Mouse (Mus musculus): Measurements from ENCODE around the gene Sf1. TPM values are rescaled to one million over a fixed set of nuclear protein-coding genes. Genes with fewer than 3 reads are reported as not detected.

Gene Sf1
- 115 TPM in 2 replicates for polyA plus RNA-seq (2015; fragmentation: Nextera tagmentation; extraction: Ambion mirVana)

DNA sequence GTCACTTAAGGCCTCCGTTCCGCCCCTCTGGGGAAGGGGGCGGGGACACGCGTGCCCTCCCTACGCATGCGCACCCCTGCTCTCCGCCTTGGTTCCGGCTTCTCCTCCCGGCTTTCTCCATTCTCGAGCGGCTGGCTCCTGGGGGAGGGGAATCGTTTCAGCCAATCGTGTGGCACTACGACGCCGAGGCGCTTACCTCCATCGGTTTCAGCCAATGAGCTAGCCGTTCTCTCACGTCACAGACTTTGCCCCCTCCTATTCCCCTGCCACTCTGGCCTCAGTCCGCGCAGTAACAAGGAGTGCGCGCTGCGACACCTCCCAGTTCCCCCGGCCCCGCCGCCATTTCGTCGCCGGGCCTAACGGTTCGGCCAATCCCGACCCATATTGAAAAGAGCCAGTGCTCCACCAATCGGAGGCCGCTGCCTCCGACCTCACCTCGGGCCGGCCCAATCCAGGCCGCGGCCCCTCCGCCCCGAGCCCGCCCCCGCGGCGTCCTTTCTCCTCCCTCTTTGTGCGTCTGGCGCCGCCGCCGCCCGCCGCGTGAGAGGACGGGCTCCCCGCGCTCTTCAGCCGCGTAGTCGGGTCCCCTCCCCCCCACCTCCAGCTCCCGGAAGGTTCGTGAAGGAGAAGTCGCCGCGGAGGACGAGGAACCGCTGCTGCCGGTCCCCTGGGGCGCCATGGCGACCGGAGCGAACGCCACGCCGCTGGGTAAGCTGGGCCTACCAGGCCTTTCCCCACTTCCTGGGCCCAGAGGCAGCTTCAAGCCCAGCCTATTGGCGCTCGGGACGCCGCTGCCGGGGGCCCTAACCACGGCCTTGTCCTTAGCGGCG lies at the start of gene Sf1:
Gene Sf1, plus strand, starts transcription at position 280 of the 830 bp plus-strand sequence.
- Histone ChIP-seq H3K9ac (peak within 1 kb of the TSS; percentile 99), H3K27me3 (no peaks in the 10 kb centered on the region), H3K4me3 (peak within 1 kb of the TSS; percentile 100), H3K4me1 (peaks cover 13% of the 10 kb centered on the region), H3K27ac (peak within 1 kb of the TSS; percentile 98), H3K4me2 (peak within 1 kb of the TSS; percentile 72), H3K36me3 (peaks cover 43% of the 10 kb centered on the region), H3K9me3 (no peaks in the 10 kb centered on the region)
- WGBS = under 1% methylated on average over 71 of the region's 85 CpGs
- ATAC-seq (ENCODE audit: insufficient number of reproducible peaks, low FRiP score, low TSS enrichment, low read depth) = peak; percentile 98

GRCm38 (mm10) chr19:6313796-6314195 lies 49.7 kb upstream of the Sf1 start:
- H3K9me3 ChIP-seq = no peaks in the 10 kb centered on the region
- no peak overlapping the region for H3K4me2 ChIP-seq
- H3K36me3 ChIP-seq = peaks cover 90% of the 10 kb centered on the region
- no peaks in the 10 kb centered on the region for H3K27me3 ChIP-seq
- 93% methylated on average over 8 of the region's 8 CpGs for WGBS
- H3K4me1 ChIP-seq = no peaks in the 10 kb centered on the region
- H3K27ac ChIP-seq = no peak overlapping the region
- no peak overlapping the region for H3K9ac ChIP-seq
- ATAC-seq (ENCODE audit: insufficient number of reproducible peaks, low FRiP score, low TSS enrichment, low read depth) = no peak
- no peak overlapping the region for H3K4me3 ChIP-seq

- H3K27me3 ChIP-seq = no peaks in the 10 kb centered on the region
- H3K9ac ChIP-seq = no peak overlapping the region
- H3K4me2 ChIP-seq = no peak overlapping the region
- no peak for ATAC-seq (ENCODE audit: insufficient number of reproducible peaks, low FRiP score, low TSS enrichment, low read depth)
- 81% methylated on average over 8 of the region's 8 CpGs for WGBS
- no peaks in the 10 kb centered on the region for H3K9me3 ChIP-seq
- peaks cover 95% of the 10 kb centered on the region for H3K36me3 ChIP-seq
- no peaks in the 10 kb centered on the region for H3K4me1 ChIP-seq
- H3K27ac ChIP-seq = 0 out of 2 replicates have a peak overlapping the region, but pooled peaks have one; percentile 0
- H3K4me3 ChIP-seq = no peak overlapping the region
Observed at GRCm38 (mm10) chr19:6314513-6314912, 49.0 kb upstream of the Sf1 start.

- H3K4me2 ChIP-seq = no peak overlapping the region
- no peak overlapping the region for H3K9ac ChIP-seq
- WGBS = 83% methylated on average over 14 of the region's 14 CpGs
- H3K27me3 ChIP-seq = no peaks in the 10 kb centered on the region
- no peaks in the 10 kb centered on the region for H3K4me1 ChIP-seq
- H3K36me3 ChIP-seq = peaks cover 96% of the 10 kb centered on the region
- H3K9me3 ChIP-seq = no peaks in the 10 kb centered on the region
- no peak overlapping the region for H3K4me3 ChIP-seq
- H3K27ac ChIP-seq = peak overlapping the region; percentile 47; the same call in 1 of the 2 replicates
- ATAC-seq (ENCODE audit: insufficient number of reproducible peaks, low FRiP score, low TSS enrichment, low read depth) = no peak
Observed at GRCm38 (mm10) chr19:6315573-6315972, 47.9 kb upstream of the Sf1 start.

DNA sequence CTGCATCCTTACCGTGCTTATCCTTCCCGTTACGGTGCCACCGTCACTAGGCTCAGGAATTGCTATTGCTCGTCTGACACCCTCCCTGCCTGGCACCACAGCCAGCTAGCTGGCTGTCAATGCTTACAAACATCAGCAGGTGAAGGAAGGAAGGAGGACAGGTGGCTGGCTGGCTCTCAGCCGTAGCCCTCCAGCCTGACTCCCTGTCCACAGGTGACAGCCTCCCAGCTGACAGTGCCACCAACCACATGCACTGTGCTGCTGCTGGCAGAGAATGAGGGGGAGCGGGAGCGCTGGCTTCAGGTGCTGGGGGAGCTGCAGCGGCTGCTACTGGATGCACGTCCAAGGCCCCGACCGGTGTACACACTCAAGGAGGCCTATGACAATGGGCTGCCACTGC lies 45.3 kb upstream of the Sf1 start:
- no peak overlapping the region for H3K27ac ChIP-seq
- 88% methylated on average over 12 of the region's 12 CpGs for WGBS
- no peak overlapping the region for H3K4me3 ChIP-seq
- H3K9ac ChIP-seq = no peak overlapping the region
- ATAC-seq (ENCODE audit: insufficient number of reproducible peaks, low FRiP score, low TSS enrichment, low read depth) = no peak
- H3K9me3 ChIP-seq = no peaks in the 10 kb centered on the region
- peaks cover 96% of the 10 kb centered on the region for H3K36me3 ChIP-seq
- H3K4me1 ChIP-seq = 0 out of 2 replicates have a peak, but pooled peaks cover 4% of the 10 kb centered on the region
- no peak overlapping the region for H3K4me2 ChIP-seq
- H3K27me3 ChIP-seq = no peaks in the 10 kb centered on the region

- no peak for ATAC-seq (ENCODE audit: insufficient number of reproducible peaks, low FRiP score, low TSS enrichment, low read depth)
- H3K9me3 ChIP-seq = no peaks in the 10 kb centered on the region
- no peak overlapping the region for H3K9ac ChIP-seq
- H3K27me3 ChIP-seq = no peaks in the 10 kb centered on the region
- no peak overlapping the region for H3K4me2 ChIP-seq
- peaks cover 90% of the 10 kb centered on the region for H3K36me3 ChIP-seq
- H3K4me3 ChIP-seq = no peak overlapping the region
- no peak overlapping the region for H3K27ac ChIP-seq
- 0 out of 2 replicates have a peak, but pooled peaks cover 4% of the 10 kb centered on the region for H3K4me1 ChIP-seq
- 66% methylated on average over 8 of the region's 8 CpGs for WGBS
Observed at GRCm38 (mm10) chr19:6321358-6321757, 42.1 kb upstream of the Sf1 start.

DNA sequence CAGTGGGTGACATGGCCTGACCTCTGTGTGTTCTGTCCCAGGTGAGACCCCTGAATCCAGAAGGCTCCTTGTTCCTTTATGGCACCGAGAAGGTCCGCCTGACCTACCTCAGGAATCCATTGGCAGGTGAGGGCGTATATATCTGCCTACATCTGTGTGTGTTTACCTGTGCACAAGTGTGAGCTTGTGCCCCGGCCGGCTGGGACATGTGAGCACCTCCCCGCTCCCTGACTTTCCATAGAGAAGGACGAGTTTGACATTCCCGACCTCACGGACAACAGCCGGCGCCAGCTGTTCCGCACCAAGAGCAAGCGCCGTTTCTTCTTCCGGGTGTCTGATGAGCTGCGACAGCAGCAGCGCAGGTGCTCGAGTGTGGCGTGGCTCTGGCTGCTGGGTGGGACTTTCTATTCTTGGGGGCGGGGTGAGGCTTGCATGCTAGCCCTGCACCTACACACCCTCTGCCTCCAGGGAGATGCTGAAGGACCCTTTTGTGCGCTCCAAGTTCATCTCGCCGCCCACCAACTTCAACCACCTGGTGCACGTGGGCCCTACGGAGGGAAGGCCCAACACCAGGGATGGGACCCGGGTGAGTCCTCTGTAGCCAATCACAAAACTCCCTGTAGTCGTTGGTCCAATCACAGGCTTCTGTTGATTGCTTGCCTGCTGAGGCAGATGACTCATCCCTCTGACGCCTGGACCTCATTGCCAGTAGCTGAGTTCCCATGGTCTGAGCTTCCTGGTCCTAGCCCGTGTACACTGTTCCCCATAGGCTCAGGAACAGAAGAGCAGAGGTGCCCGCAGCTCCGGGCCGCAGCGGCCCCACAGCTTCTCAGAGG lies 41.5 kb upstream of the Sf1 start:
- Histone ChIP-seq H3K36me3 (peaks cover 83% of the 10 kb centered on the region), H3K27me3 (no peaks in the 10 kb centered on the region), H3K4me1 (0 out of 2 replicates have a peak, but pooled peaks cover 4% of the 10 kb centered on the region), H3K27ac (no peak overlapping the region), H3K9me3 (no peaks in the 10 kb centered on the region), H3K4me3 (no peak overlapping the region), H3K4me2 (no peak overlapping the region), H3K9ac (no peak overlapping the region)
- WGBS = 69% methylated on average over 33 of the region's 33 CpGs
- no peak for ATAC-seq (ENCODE audit: insufficient number of reproducible peaks, low FRiP score, low TSS enrichment, low read depth)

GRCm38 (mm10) chr19:6324751-6325150 lies 38.7 kb upstream of the Sf1 start:
- no peak overlapping the region for H3K4me2 ChIP-seq
- no peak overlapping the region for H3K9ac ChIP-seq
- H3K27ac ChIP-seq = no peak overlapping the region
- ATAC-seq (ENCODE audit: insufficient number of reproducible peaks, low FRiP score, low TSS enrichment, low read depth) = no peak
- 0 out of 2 replicates have a peak, but pooled peaks cover 4% of the 10 kb centered on the region for H3K4me1 ChIP-seq
- no peaks in the 10 kb centered on the region for H3K9me3 ChIP-seq
- H3K4me3 ChIP-seq = no peak overlapping the region
- WGBS = 83% methylated on average over 9 of the region's 9 CpGs
- no peaks in the 10 kb centered on the region for H3K27me3 ChIP-seq
- peaks cover 57% of the 10 kb centered on the region for H3K36me3 ChIP-seq

DNA sequence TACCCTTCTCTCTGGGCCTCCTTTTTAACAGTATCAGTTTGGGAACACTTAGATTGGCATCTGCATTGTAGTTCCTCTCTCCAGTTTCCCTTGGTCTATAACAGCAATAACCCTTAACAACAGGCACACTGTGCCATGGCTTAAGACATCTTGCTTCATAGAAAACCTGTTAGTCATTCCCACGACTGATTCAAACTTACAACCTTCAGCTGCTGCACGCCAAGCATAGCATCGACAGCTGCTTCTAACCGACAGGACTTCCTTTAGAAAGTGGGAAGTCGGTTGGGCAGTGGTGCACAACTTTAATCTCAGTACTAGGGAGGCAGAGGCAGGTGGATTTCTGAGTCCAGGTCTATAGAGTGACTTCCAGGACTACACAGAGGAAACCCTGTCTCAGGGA lies 32.3 kb upstream of the Sf1 start:
- no peaks in the 10 kb centered on the region for H3K36me3 ChIP-seq
- no peak overlapping the region for H3K4me3 ChIP-seq
- ATAC-seq (ENCODE audit: insufficient number of reproducible peaks, low FRiP score, low TSS enrichment, low read depth) = no peak
- H3K9ac ChIP-seq = no peak overlapping the region
- no peak overlapping the region for H3K4me2 ChIP-seq
- no peak overlapping the region for H3K27ac ChIP-seq
- peaks cover 13% of the 10 kb centered on the region for H3K4me1 ChIP-seq
- no peaks in the 10 kb centered on the region for H3K27me3 ChIP-seq
- H3K9me3 ChIP-seq = no peaks in the 10 kb centered on the region
- 50% methylated on average over 5 of the region's 5 CpGs for WGBS

GRCm38 (mm10) chr19:6331719-6332516 lies 31.6 kb upstream of the Sf1 start:
- Histone ChIP-seq H3K4me3 (no peak overlapping the region), H3K9me3 (no peaks in the 10 kb centered on the region), H3K36me3 (peaks cover 3% of the 10 kb centered on the region), H3K27me3 (no peaks in the 10 kb centered on the region), H3K4me2 (0 out of 2 replicates have a peak overlapping the region, but pooled peaks have one; percentile 10), H3K9ac (no peak overlapping the region), H3K27ac (no peak overlapping the region), H3K4me1 (peaks cover 20% of the 10 kb centered on the region)
- 24% methylated on average over 13 of the region's 13 CpGs for WGBS
- ATAC-seq (ENCODE audit: insufficient number of reproducible peaks, low FRiP score, low TSS enrichment, low read depth) = no peak
